Mouse (Mus musculus): ENCODE data around the gene Trabd2b. TPM values are rescaled to one million over a fixed set of nuclear protein-coding genes. Genes with fewer than 3 reads are reported as not detected.
A peak's percentile ranks its signal among the peaks of the same experiment; 100 is the strongest.

The Trabd2b gene
- polyA plus RNA-seq, 1 experiment, result 2.0 TPM

DNA sequence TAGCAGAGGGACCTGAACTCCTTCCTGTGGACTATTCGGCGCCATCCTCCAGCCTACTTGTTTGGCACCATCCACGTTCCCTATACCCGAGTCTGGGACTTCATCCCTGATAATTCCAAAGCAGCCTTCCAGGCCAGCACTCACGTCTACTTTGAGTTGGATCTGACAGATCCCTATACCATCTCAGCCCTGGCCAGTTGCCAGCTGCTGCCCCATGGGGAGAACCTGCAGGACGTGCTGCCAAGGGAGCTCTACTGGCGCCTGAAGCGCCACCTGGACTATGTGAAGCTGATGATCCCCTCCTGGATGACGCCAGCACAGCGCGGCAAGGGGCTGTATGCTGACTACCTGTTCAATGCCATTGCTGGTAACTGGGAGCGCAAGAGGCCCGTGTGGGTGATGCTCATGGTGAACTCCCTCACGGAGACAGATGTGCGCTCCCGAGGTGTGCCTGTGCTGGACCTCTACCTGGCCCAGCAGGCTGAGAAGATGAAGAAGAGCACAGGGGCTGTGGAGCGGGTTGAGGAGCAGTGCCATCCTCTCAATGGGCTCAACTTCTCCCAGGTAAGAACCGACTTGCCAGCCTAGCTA lies 2.5 kb downstream of the Trabd2b start:
- no peak for TF ChIP-seq CTCF (IDR thresholded peaks at IDR 0.05; ENCODE audit: extremely low read depth, insufficient read depth, low read length)
- Histone ChIP-seq H3K4me3 (ENCODE audit: insufficient read depth, low read length) (no peak overlapping the region), H3K27ac (ENCODE audit: insufficient read depth, low read length) (no peak overlapping the region), H3K4me1 (ENCODE audit: control insufficient read depth, insufficient read depth, low read length) (no peaks in the 10 kb centered on the region)

DNA sequence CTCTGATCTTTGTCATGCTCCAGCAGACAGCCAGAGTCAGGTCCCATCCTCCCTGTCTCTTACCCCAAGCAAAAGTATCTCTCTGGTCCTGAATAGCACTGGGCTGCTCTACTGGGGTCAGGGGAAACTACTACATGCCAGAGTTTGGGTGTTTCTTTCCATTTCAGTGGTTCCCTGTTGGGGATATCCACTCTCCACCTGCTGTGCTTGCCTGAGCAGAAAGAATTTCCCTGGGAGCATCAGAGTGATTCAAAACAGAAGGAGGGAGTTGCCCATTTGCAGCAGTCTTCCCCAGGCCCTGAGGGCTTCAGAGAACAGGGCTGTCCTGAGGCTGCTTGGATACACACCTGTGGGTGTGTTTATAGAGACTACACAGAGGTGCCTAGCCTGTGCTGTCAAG lies 3.0 kb downstream of the Trabd2b start:
- H3K27ac ChIP-seq (ENCODE audit: insufficient read depth, low read length), result no peak overlapping the region
- no peak overlapping the region for H3K4me3 ChIP-seq (ENCODE audit: insufficient read depth, low read length)
- TF ChIP-seq POLR2A (IDR thresholded peaks at IDR 0.05; ENCODE audit: extremely low read depth, insufficient read depth, low read length), result no peak
- TF ChIP-seq CTCF (IDR thresholded peaks at IDR 0.05; ENCODE audit: extremely low read depth, insufficient read depth, low read length), result no peak
- H3K4me1 ChIP-seq (ENCODE audit: control insufficient read depth, insufficient read depth, low read length), result no peaks in the 10 kb centered on the region

DNA sequence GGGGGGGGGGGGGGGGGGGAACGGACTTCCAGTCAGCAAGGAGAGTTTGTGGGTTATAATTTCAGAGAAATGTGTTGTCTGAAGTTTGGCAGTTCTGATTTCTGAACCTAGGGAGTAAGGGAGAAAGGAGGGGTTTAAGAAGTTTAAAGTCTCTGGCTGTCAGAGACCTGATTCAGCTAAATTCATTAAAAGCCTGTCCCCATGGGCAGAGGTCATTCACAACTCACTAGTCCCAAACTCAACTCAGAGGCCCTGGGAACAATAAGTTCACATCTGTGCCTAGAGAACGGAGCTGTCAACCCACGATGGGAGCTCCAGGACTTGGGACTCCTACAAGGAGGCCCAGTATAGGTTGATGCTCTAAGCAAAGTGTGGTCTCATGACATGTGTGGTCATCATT lies 3.5 kb downstream of the Trabd2b start:
- H3K4me3 ChIP-seq (ENCODE audit: insufficient read depth, low read length), result no peak overlapping the region
- no peaks in the 10 kb centered on the region for H3K4me1 ChIP-seq (ENCODE audit: control insufficient read depth, insufficient read depth, low read length)
- no peak for TF ChIP-seq POLR2A (IDR thresholded peaks at IDR 0.05; ENCODE audit: extremely low read depth, insufficient read depth, low read length)
- TF ChIP-seq CTCF (IDR thresholded peaks at IDR 0.05; ENCODE audit: extremely low read depth, insufficient read depth, low read length), result no peak
- no peak overlapping the region for H3K27ac ChIP-seq (ENCODE audit: insufficient read depth, low read length)

DNA sequence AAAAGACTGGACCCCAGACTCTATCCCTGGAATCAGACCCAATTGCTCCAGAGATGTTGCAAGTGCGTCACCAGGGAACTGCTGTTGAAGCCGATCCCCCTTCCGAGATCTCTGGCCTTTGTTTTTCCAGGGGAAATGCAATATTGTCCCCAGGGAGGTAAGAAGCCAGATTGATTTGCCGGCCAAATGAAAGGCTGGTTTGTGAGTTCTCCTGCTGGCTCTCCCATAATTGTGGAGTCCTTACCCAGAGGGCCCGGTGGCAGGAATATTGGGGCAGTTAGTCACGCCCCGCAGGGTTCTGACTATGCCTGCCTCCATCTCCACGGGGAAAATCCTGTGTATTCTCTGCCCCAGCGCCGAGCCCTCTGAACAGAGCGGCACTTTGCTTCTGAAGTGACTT lies 3.9 kb downstream of the Trabd2b start:
- Histone ChIP-seq H3K4me1 (ENCODE audit: control insufficient read depth, insufficient read depth, low read length) (peaks cover 1% of the 10 kb centered on the region; the same call in 1 of the 2 replicates), H3K4me3 (ENCODE audit: insufficient read depth, low read length) (no peak overlapping the region), H3K27ac (ENCODE audit: insufficient read depth, low read length) (no peak overlapping the region)
- no peak for TF ChIP-seq CTCF (IDR thresholded peaks at IDR 0.05; ENCODE audit: extremely low read depth, insufficient read depth, low read length)
- no peak for TF ChIP-seq POLR2A (IDR thresholded peaks at IDR 0.05; ENCODE audit: extremely low read depth, insufficient read depth, low read length)

DNA sequence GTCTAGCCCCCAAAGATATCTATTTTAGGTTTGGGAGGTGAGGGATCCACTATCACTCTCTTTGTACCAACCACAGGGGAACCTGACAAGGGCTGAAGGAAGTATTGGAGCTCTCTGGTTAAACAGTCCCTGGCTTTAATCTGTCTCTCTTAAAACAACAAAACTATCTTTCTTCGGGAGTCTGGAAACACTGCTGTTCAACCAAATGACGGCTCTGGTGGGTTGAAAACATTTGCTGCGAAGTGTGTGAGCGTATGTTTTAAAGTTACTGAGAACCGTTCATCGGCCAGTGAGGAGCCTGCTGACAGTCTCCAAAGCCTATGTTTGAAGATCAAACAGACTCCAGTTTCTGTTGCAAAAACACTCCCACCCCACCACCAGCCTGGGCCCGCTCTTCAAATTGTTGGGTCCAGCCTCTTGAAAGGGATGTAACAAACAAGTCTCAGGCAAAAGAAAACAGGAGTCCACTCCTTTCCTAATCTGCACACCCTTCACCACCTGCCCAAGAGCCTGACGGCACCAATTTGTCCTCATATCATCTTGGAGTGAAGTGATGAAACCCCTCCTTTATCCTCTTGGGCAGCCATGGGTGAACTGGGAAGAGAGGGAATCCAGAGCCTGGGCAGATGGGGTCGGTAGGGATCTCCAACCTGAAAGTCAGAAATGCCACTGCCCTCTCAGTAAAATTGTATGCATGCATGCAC lies 4.6 kb downstream of the Trabd2b start:
- TF ChIP-seq CTCF (IDR thresholded peaks at IDR 0.05; ENCODE audit: extremely low read depth, insufficient read depth, low read length) (no peak), POLR2A (IDR thresholded peaks at IDR 0.05; ENCODE audit: extremely low read depth, insufficient read depth, low read length) (no peak)
- Histone ChIP-seq H3K4me1 (ENCODE audit: control insufficient read depth, insufficient read depth, low read length) (peaks cover 3% of the 10 kb centered on the region; the same call in 1 of the 2 replicates), H3K4me3 (ENCODE audit: insufficient read depth, low read length) (no peak overlapping the region), H3K27ac (ENCODE audit: insufficient read depth, low read length) (no peak overlapping the region)

DNA sequence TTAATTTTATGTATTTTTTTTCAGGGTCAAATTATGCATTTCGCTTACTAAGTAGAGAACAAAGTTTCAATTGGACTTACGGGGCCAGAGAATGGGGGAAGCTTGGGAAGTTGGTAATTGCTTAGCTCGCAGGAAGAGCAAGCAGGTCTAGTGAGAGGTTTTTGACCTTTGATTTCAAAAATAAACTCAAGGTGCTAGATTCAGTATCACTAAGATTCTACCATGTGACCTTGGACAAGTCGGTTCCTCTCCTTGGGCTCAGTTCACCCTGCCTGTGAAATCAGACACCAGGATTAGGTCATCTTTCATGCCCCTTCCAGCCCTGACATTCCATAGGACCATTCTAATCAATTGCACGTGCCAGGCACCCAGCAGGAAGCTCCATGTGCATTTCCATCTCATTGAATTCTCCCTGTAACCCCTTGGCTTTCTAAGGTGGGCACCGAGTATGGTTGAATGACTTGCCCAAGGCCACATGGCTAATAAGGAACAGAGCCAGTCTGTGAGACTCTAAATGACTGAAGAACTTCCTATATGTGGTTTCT lies 5.4 kb downstream of the Trabd2b start:
- Histone ChIP-seq H3K27ac (ENCODE audit: insufficient read depth, low read length) (no peak overlapping the region), H3K4me3 (ENCODE audit: insufficient read depth, low read length) (no peak overlapping the region), H3K4me1 (ENCODE audit: control insufficient read depth, insufficient read depth, low read length) (peaks cover 3% of the 10 kb centered on the region; the same call in 1 of the 2 replicates)
- TF ChIP-seq POLR2A (IDR thresholded peaks at IDR 0.05; ENCODE audit: extremely low read depth, insufficient read depth, low read length) (no peak), CTCF (IDR thresholded peaks at IDR 0.05; ENCODE audit: extremely low read depth, insufficient read depth, low read length) (no peak)

DNA sequence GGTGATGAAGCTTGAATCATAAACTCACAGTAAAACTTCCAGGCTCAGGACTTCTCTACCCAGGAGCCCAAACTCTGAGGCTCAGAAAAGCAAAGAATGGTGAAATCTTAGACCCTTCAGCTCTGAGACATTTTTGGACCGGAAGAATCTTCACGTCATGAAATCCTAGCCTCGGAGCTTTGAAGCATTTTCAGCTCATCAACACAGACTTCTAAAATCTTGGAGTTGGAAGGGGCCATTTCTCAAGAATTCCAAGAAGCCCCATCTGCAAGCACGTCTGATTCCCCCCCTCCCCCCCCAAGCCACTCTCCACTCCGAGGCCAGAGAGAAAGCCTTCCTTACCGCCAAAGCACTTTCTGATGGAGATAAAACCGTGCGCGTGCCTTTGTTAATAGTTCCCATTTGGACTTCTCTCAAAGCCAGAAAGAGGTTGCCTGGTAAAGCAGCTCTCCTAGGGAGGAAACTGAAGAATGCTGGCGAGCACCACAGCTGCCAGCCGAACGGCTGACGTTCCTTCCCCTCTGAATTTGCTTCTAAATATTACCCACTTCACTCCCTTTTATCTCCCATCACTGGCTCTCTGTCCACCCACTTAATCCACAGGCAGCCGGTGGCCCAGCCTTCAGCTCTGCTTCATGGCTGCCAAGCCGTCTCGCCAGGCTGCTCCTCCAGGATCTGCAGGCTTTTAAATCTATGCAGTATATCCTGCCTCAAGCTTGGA lies 9.6 kb downstream of the Trabd2b start:
- H3K4me3 ChIP-seq (ENCODE audit: insufficient read depth, low read length), result no peak overlapping the region
- TF ChIP-seq POLR2A (IDR thresholded peaks at IDR 0.05; ENCODE audit: extremely low read depth, insufficient read depth, low read length) (peak; percentile 55; the same call in 1 of the 2 replicates), CTCF (IDR thresholded peaks at IDR 0.05; ENCODE audit: extremely low read depth, insufficient read depth, low read length) (no peak)
- H3K4me1 ChIP-seq (ENCODE audit: control insufficient read depth, insufficient read depth, low read length), result peaks cover 3% of the 10 kb centered on the region; the same call in 1 of the 2 replicates
- peak overlapping the region; percentile 69; the same call in 1 of the 2 replicates for H3K27ac ChIP-seq (ENCODE audit: insufficient read depth, low read length)

DNA sequence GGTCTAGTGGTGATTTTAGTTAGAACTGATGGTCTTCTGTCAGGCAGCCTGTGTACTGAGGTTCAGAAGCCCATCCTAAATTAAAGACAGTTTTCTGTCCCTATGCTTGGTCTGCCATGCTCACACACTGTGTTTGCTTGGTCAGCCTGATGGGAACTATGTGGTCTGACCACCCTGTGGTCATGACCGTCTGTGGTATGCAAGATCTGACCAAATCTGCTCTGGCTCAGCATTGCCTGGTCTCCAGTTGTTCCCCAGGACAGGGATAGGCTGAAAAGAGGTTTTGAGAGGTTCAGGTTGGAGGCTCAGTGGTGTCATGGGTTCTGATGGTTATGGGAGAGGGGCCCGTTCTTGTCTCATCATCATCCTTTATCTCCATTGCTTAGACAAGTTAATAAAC lies 13.6 kb downstream of the Trabd2b start:
- Histone ChIP-seq H3K27ac (ENCODE audit: insufficient read depth, low read length) (no peak overlapping the region), H3K4me3 (ENCODE audit: insufficient read depth, low read length) (no peak overlapping the region), H3K4me1 (ENCODE audit: control insufficient read depth, insufficient read depth, low read length) (peaks cover 3% of the 10 kb centered on the region; the same call in 1 of the 2 replicates)
- no peak for TF ChIP-seq POLR2A (IDR thresholded peaks at IDR 0.05; ENCODE audit: extremely low read depth, insufficient read depth, low read length)
- no peak for TF ChIP-seq CTCF (IDR thresholded peaks at IDR 0.05; ENCODE audit: extremely low read depth, insufficient read depth, low read length)

DNA sequence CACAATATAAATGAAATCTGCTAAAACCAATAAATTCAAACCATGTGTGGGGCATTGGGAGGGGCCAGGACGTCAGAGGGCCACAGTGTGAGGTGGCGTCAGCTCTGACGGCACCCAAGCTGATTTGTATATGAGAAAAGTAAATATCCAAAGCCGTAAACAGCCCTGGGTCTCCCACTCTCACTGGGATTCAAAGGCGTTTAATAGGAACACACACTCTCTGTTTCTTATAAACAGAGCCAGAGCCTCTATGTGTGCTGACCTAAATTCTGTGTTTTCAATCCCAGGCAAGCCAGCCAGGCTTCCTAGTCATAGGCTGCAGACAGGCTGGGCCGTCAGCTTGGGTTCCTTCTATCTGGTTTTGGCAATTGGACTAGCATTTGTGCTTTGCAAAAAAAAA lies 16.6 kb downstream of the Trabd2b start:
- Histone ChIP-seq H3K27ac (ENCODE audit: insufficient read depth, low read length) (no peak overlapping the region), H3K4me3 (ENCODE audit: insufficient read depth, low read length) (no peak overlapping the region), H3K4me1 (ENCODE audit: control insufficient read depth, insufficient read depth, low read length) (no peaks in the 10 kb centered on the region)
- TF ChIP-seq POLR2A (IDR thresholded peaks at IDR 0.05; ENCODE audit: extremely low read depth, insufficient read depth, low read length) (no peak), CTCF (IDR thresholded peaks at IDR 0.05; ENCODE audit: extremely low read depth, insufficient read depth, low read length) (no peak)

Measured in cortical plate, adult 2 months (tissue).